Mouse (Mus musculus): ENCODE results near the gene Basp1.

Gene Basp1

GRCm38 (mm10) chr15:25415958-25416357 lies 2.4 kb upstream of the Basp1 start:
- DNase-seq (ENCODE audit: low spot score) = no peak

- peak; percentile 88 for DNase-seq (ENCODE audit: low spot score)
These were observed 1.2 kb upstream of the Basp1 start for GRCm38 (mm10) chr15:25414747-25415119.

- DNase-seq (ENCODE audit: low spot score) = peak; percentile 50
These were observed 615 bp upstream of the Basp1 start for GRCm38 (mm10) chr15:25414011-25414746.

- DNase-seq (ENCODE audit: low spot score) = peak; percentile 17
These were observed 753 bp downstream of the Basp1 start for GRCm38 (mm10) chr15:25412761-25413261.

- DNase-seq (ENCODE audit: low spot score) = peak; percentile 57
These were observed 1.4 kb downstream of the Basp1 start for GRCm38 (mm10) chr15:25412171-25412641.

- no peak for DNase-seq (ENCODE audit: low spot score)
These were observed 2.1 kb downstream of the Basp1 start for GRCm38 (mm10) chr15:25411461-25411860.

GRCm38 (mm10) chr15:25405926-25406325 lies 7.6 kb downstream of the Basp1 start:
- DNase-seq (ENCODE audit: low spot score) = no peak

- DNase-seq (ENCODE audit: low spot score) = no peak
These were observed 9.7 kb downstream of the Basp1 start for GRCm38 (mm10) chr15:25403879-25404278.

GRCm38 (mm10) chr15:25402001-25402400 lies 11.6 kb downstream of the Basp1 start:
- DNase-seq (ENCODE audit: low spot score) = no peak

- no peak for DNase-seq (ENCODE audit: low spot score)
These were observed 13.3 kb downstream of the Basp1 start for GRCm38 (mm10) chr15:25400276-25400675.

- DNase-seq (ENCODE audit: low spot score) = no peak
These were observed 17.5 kb downstream of the Basp1 start for GRCm38 (mm10) chr15:25395912-25396590.

GRCm38 (mm10) chr15:25392525-25393099 lies 21.0 kb downstream of the Basp1 start:
- no peak for DNase-seq (ENCODE audit: low spot score)

- no peak for DNase-seq (ENCODE audit: low spot score)
These were observed 22.4 kb downstream of the Basp1 start for GRCm38 (mm10) chr15:25391210-25391609.

- no peak for DNase-seq (ENCODE audit: low spot score)
These were observed 26.0 kb downstream of the Basp1 start for GRCm38 (mm10) chr15:25387572-25387971.

- DNase-seq (ENCODE audit: low spot score) = no peak
These were observed 33.5 kb downstream of the Basp1 start for GRCm38 (mm10) chr15:25380051-25380450.

GRCm38 (mm10) chr15:25378707-25379106 lies 34.9 kb downstream of the Basp1 start:
- no peak for DNase-seq (ENCODE audit: low spot score)

GRCm38 (mm10) chr15:25376914-25377313 lies 36.6 kb downstream of the Basp1 start:
- no peak for DNase-seq (ENCODE audit: low spot score)

GRCm38 (mm10) chr15:25373486-25373885 lies 40.1 kb downstream of the Basp1 start:
- DNase-seq (ENCODE audit: low spot score) = no peak

GRCm38 (mm10) chr15:25369522-25369921 lies 44.0 kb downstream of the Basp1 start:
- no peak for DNase-seq (ENCODE audit: low spot score)

GRCm38 (mm10) chr15:25365503-25365902 lies 48.1 kb downstream of the Basp1 start:
- no peak for DNase-seq (ENCODE audit: low spot score)

- DNase-seq (ENCODE audit: low spot score) = no peak
These were observed 48.6 kb downstream of the Basp1 start for GRCm38 (mm10) chr15:25364819-25365463.

- DNase-seq (ENCODE audit: low spot score) = peak; percentile 29
These were observed 49.3 kb downstream of the Basp1 start for GRCm38 (mm10) chr15:25364160-25364818.

All from urinary bladder, postnatal 14 days (tissue).